Mouse (Mus musculus) embryonic fibroblast, embryonic 13.5 days (primary cell): Measurements from ENCODE around the gene Acap1. TPM values are rescaled to one million over a fixed set of nuclear protein-coding genes. Genes with fewer than 3 reads are reported as not detected.

Source experiments
- H3K27ac ChIP-seq: 2 replicates; pipeline ENCODE4 v1.5.1; 2012; ENCODE audit warnings: low read length, control low read depth, inconsistent platforms; ENCODE audit not compliant: insufficient read depth
- H3K4me1 ChIP-seq: 2 replicates; pipeline ENCODE4 v1.6.1; 2011; ENCODE audit warnings: low read length; ENCODE audit not compliant: control insufficient read depth, insufficient read depth
- H3K4me3 ChIP-seq: 2 replicates; pipeline ENCODE4 v1.5.1; 2011; ENCODE audit warnings: mild to moderate bottlenecking, control low read depth, low read length; ENCODE audit not compliant: insufficient read depth
- CTCF ChIP-seq: IDR thresholded peaks from 2 replicates; pipeline ENCODE4 v1.5.1; 2011; ENCODE audit warnings: mild to moderate bottlenecking, control low read depth, low read length, moderate library complexity, borderline replicate concordance; ENCODE audit not compliant: insufficient read depth
- POLR2A ChIP-seq: IDR thresholded peaks from 2 replicates; pipeline ENCODE4 v1.6.1; 2011; ENCODE audit warnings: low read depth, mild to moderate bottlenecking, control low read depth, low read length, moderate library complexity
- polyA plus RNA-seq: library from polyadenylated mRNA; stranded (reverse); fragments of >200 nt; gene quantifications from 2 replicates; pipeline ENCODE4 v1.2.4, GENCODE M21; 2011; ENCODE audit warnings: low read depth; ENCODE audit not compliant: missing spikeins, insufficient read length

Acap1 gene
- polyA plus RNA-seq, 1 experiment: not detected

GRCm38 (mm10) chr11:69846198-69846680 is 49.1 kb downstream of the Acap1 start, which contains the start of gene Plscr3:
TSS of gene Plscr3 (plus strand) at chr11:69846376.
- TF ChIP-seq POLR2A (peak; percentile 95), CTCF (no peak)
- peak within 1 kb of the TSS; percentile 84 for H3K27ac ChIP-seq
- H3K4me1 ChIP-seq: peaks cover 5% of the 10 kb centered on the region
- H3K4me3 ChIP-seq: peak within 1 kb of the TSS; percentile 80

- TF ChIP-seq POLR2A (no peak), CTCF (no peak)
- Histone ChIP-seq H3K4me3 (peak overlapping the region; percentile 73), H3K4me1 (peaks cover 3% of the 10 kb centered on the region; the same call in 1 of the 2 replicates), H3K27ac (peak overlapping the region; percentile 35)
Measured at GRCm38 (mm10) chr11:69838714-69839104, 56.6 kb downstream of the Acap1 start.

GRCm38 (mm10) chr11:69837952-69838713 is 57.2 kb downstream of the Acap1 start, which contains the start of gene Tmem256:
TSS of gene Tmem256 (plus strand) at chr11:69838514.
- Histone ChIP-seq H3K27ac (peak within 1 kb of the TSS; percentile 35), H3K4me3 (peak within 1 kb of the TSS; percentile 76), H3K4me1 (peaks cover 3% of the 10 kb centered on the region; the same call in 1 of the 2 replicates)
- TF ChIP-seq CTCF (no peak), POLR2A (peak; percentile 79)

GRCm38 (mm10) chr11:69837604-69837951 is 57.8 kb downstream of the Acap1 start, which contains the start of gene Nlgn2:
TSS of gene Nlgn2 (minus strand) at chr11:69837784.
- peaks cover 3% of the 10 kb centered on the region; the same call in 1 of the 2 replicates for H3K4me1 ChIP-seq
- H3K27ac ChIP-seq: peak within 1 kb of the TSS; percentile 35
- peak within 1 kb of the TSS; percentile 76 for H3K4me3 ChIP-seq
- TF ChIP-seq CTCF (no peak), POLR2A (peak; percentile 53)

GRCm38 (mm10) chr11:69836703-69837576 is 58.4 kb downstream of the Acap1 start:
- H3K27ac ChIP-seq: no peak overlapping the region
- peaks cover 3% of the 10 kb centered on the region; the same call in 1 of the 2 replicates for H3K4me1 ChIP-seq
- peak overlapping the region; percentile 76 for H3K4me3 ChIP-seq
- TF ChIP-seq POLR2A (no peak), CTCF (no peak)

GRCm38 (mm10) chr11:69835966-69836335 is 59.4 kb downstream of the Acap1 start:
- peak overlapping the region; percentile 76 for H3K4me3 ChIP-seq
- TF ChIP-seq CTCF (no peak), POLR2A (no peak)
- H3K4me1 ChIP-seq: peaks cover 3% of the 10 kb centered on the region; the same call in 1 of the 2 replicates
- H3K27ac ChIP-seq: no peak overlapping the region

- Histone ChIP-seq H3K4me1 (peaks cover 3% of the 10 kb centered on the region; the same call in 1 of the 2 replicates), H3K27ac (no peak overlapping the region), H3K4me3 (no peak overlapping the region)
- TF ChIP-seq POLR2A: no peak
- no peak for TF ChIP-seq CTCF
Measured at GRCm38 (mm10) chr11:69835326-69835965, 59.9 kb downstream of the Acap1 start.

GRCm38 (mm10) chr11:69834001-69834549 is 61.3 kb downstream of the Acap1 start:
- Histone ChIP-seq H3K27ac (no peak overlapping the region), H3K4me3 (no peak overlapping the region), H3K4me1 (peaks cover 3% of the 10 kb centered on the region; the same call in 1 of the 2 replicates)
- TF ChIP-seq POLR2A (no peak), CTCF (no peak)

- Histone ChIP-seq H3K4me1 (peaks cover 3% of the 10 kb centered on the region; the same call in 1 of the 2 replicates), H3K4me3 (no peak overlapping the region), H3K27ac (no peak overlapping the region)
- TF ChIP-seq POLR2A: no peak
- no peak for TF ChIP-seq CTCF
Measured at GRCm38 (mm10) chr11:69833554-69833953, 61.8 kb downstream of the Acap1 start.

Other genes starting within 250 kb of the Acap1 start
- not detected in 2 replicates for gene Sox15, start 240.2 kb downstream of the Acap1 start, polyA plus RNA-seq
- gene Mpdu1, start 232.9 kb downstream of the Acap1 start, polyA plus RNA-seq: 45.2 and 47.8 TPM in 2 replicates
- 4.9 and 8.6 TPM in 2 replicates for gene Cd68, start 229.4 kb downstream of the Acap1 start, polyA plus RNA-seq
- gene Eif4a1, start 223.1 kb downstream of the Acap1 start, polyA plus RNA-seq: 717 and 781 TPM in 2 replicates
- 117 and 187 TPM in 2 replicates for gene Senp3, start 213.5 kb downstream of the Acap1 start, polyA plus RNA-seq
- 0.85 and 1.5 TPM in 2 replicates for gene Tnfsf13, start 209.8 kb downstream of the Acap1 start, polyA plus RNA-seq
- 20.0 and 25.5 TPM in 2 replicates for gene Tnfsf12, start 199.7 kb downstream of the Acap1 start, polyA plus RNA-seq
- 3.0 and 4.4 TPM in 2 replicates for gene Tnfsfm13, start 199.4 kb downstream of the Acap1 start, polyA plus RNA-seq
- gene Polr2a, start 136.9 kb downstream of the Acap1 start, polyA plus RNA-seq: 82.6 and 90.9 TPM in 2 replicates
- not detected in 2 replicates for gene Slc35g3, start 133.6 kb downstream of the Acap1 start, polyA plus RNA-seq
- 22.6 and 28.5 TPM in 2 replicates for gene Zbtb4, start 129.6 kb downstream of the Acap1 start, polyA plus RNA-seq
- 4.6 and 7.2 TPM in 2 replicates for gene Chrnb1, start 99.6 kb downstream of the Acap1 start, polyA plus RNA-seq
- 1.1 and 2.5 TPM in 2 replicates for gene Fgf11, start 93.7 kb downstream of the Acap1 start, polyA plus RNA-seq
- not detected in 2 replicates for gene Tmem102, start 89.9 kb downstream of the Acap1 start, polyA plus RNA-seq
- not detected in 2 replicates for gene Gm39566, start 80.2 kb downstream of the Acap1 start, polyA plus RNA-seq
- gene Spem2, start 77.1 kb downstream of the Acap1 start, polyA plus RNA-seq: not detected in 2 replicates
- not detected in 2 replicates for gene Spem1, start 73.4 kb downstream of the Acap1 start, polyA plus RNA-seq
- 33.8 and 42.0 TPM in 2 replicates for gene Nlgn2, start 57.8 kb downstream of the Acap1 start, polyA plus RNA-seq
- 72.1 and 94.8 TPM in 2 replicates for gene Tmem256, start 57.0 kb downstream of the Acap1 start, polyA plus RNA-seq
- 120 and 128 TPM in 2 replicates for gene Plscr3, start 49.2 kb downstream of the Acap1 start, polyA plus RNA-seq
- gene Tnk1, start 36.8 kb downstream of the Acap1 start, polyA plus RNA-seq: not detected in 2 replicates
- not detected in 2 replicates for gene Tmem95, start 17.5 kb downstream of the Acap1 start, polyA plus RNA-seq
- 20.7 and 26.0 TPM in 2 replicates for gene Kctd11, start 14.1 kb downstream of the Acap1 start, polyA plus RNA-seq
- gene 2810408A11Rik, start 5.4 kb upstream of the Acap1 start, polyA plus RNA-seq: 3.5 and 4.9 TPM in 2 replicates
- 30.8 and 31.8 TPM in 2 replicates for gene Neurl4, start 5.5 kb upstream of the Acap1 start, polyA plus RNA-seq
- 24.1 and 27.8 TPM in 2 replicates for gene Gps2, start 18.3 kb upstream of the Acap1 start, polyA plus RNA-seq
- gene Eif5a, start 26.4 kb upstream of the Acap1 start, polyA plus RNA-seq: 725 and 764 TPM in 2 replicates
- not detected in 2 replicates for gene Ybx2, start 40.3 kb upstream of the Acap1 start, polyA plus RNA-seq
- 2.3 and 2.7 TPM in 2 replicates for gene Slc2a4, start 52.6 kb upstream of the Acap1 start, polyA plus RNA-seq
- not detected in 2 replicates for gene Cldn7, start 69.2 kb upstream of the Acap1 start, polyA plus RNA-seq
- 140 and 171 TPM in 2 replicates for gene Ctdnep1, start 85.6 kb upstream of the Acap1 start, polyA plus RNA-seq
- gene Elp5, start 87.0 kb upstream of the Acap1 start, polyA plus RNA-seq: 68.8 and 86.1 TPM in 2 replicates
- gene Gabarap, start 95.6 kb upstream of the Acap1 start, polyA plus RNA-seq: 639 and 646 TPM in 2 replicates
- gene Phf23, start 100.2 kb upstream of the Acap1 start, polyA plus RNA-seq: 78.6 and 89.1 TPM in 2 replicates
- 27.7 and 32.1 TPM in 2 replicates for gene Dvl2, start 105.1 kb upstream of the Acap1 start, polyA plus RNA-seq
- gene Acadvl, start 119.9 kb upstream of the Acap1 start, polyA plus RNA-seq: 47.4 and 57.9 TPM in 2 replicates
- 69.8 and 77.7 TPM in 2 replicates for gene Dlg4, start 121.4 kb upstream of the Acap1 start, polyA plus RNA-seq
- gene Asgr1, start 158.5 kb upstream of the Acap1 start, polyA plus RNA-seq: 0.52 and 0.60 TPM in 2 replicates
- not detected in 2 replicates for gene Asgr2, start 197.1 kb upstream of the Acap1 start, polyA plus RNA-seq
- gene Mgl2, start 234.8 kb upstream of the Acap1 start, polyA plus RNA-seq: not detected in 2 replicates